Mouse (Mus musculus) hindbrain, embryonic 16.5 days (tissue): ENCODE measurements at regions not wholly inside any gene's neighbourhood (a gene's known extent, or its start where the extent isn't known, plus 50 kb on each side); places are given as distances from the start of the nearest gene placed in this dataset.

Experiments used
- ATAC-seq: fragments of 200-750 bp; cut with Nextera tagmentation; 2 replicates; pipeline ENCODE4 v1.8.0; 2017; ENCODE audit warnings: moderate TSS enrichment, moderate library complexity
- H3K27ac ChIP-seq: fragments of 300-500 bp; sonication (generic); 2 replicates; pipeline ENCODE4 v1.5.1; 2014; ENCODE audit warnings: low read depth, mild to moderate bottlenecking, control low read depth, low read length, moderate library complexity
- H3K27me3 ChIP-seq: fragments of 300-500 bp; sonication (generic); replicated peaks from 2 replicates; pipeline ENCODE4 v1.6.1; 2014; ENCODE audit warnings: low read length; ENCODE audit not compliant: control insufficient read depth, insufficient read depth
- H3K36me3 ChIP-seq: fragments of 300-500 bp; sonication (generic); 2 replicates; pipeline ENCODE4 v1.6.1; 2014; ENCODE audit warnings: mild to moderate bottlenecking, low read length, moderate library complexity, mixed read lengths; ENCODE audit not compliant: control insufficient read depth, insufficient read depth
- H3K4me1 ChIP-seq: fragments of 300-500 bp; sonication (generic); 2 replicates; pipeline ENCODE4 v1.6.1; 2014; ENCODE audit warnings: low read depth, low read length; ENCODE audit not compliant: control insufficient read depth, insufficient read depth
- H3K4me2 ChIP-seq: fragments of 300-500 bp; sonication (generic); 2 replicates; pipeline ENCODE4 v1.6.1; 2014; ENCODE audit warnings: mild to moderate bottlenecking, low read length, control low read depth, moderate library complexity
- H3K4me3 ChIP-seq: fragments of 300-500 bp; sonication (generic); 2 replicates; pipeline ENCODE4 v1.5.1; 2014; ENCODE audit warnings: mild to moderate bottlenecking, low read length, control low read depth, moderate library complexity
- H3K9ac ChIP-seq: fragments of 300-500 bp; sonication (generic); 2 replicates; pipeline ENCODE4 v1.6.1; 2014; ENCODE audit warnings: low read depth, mild to moderate bottlenecking, control low read depth, low read length, moderate library complexity
- H3K9me3 ChIP-seq: fragments of 300-500 bp; sonication (generic); 2 replicates; pipeline ENCODE4 v1.6.1; 2014; ENCODE audit warnings: mild to moderate bottlenecking, low read length, moderate library complexity; ENCODE audit not compliant: control insufficient read depth
- WGBS: fragments of 180-500 bp; shearing (Covaris S2); extraction: QIAGEN DNeasy Blood & Tissue Kit; methylation state at CpG from one replicate; pipeline ENCODE4 v1.1.7; 2014; 5-methylcytosine and 5-hydroxymethylcytosine counted together

DNA sequence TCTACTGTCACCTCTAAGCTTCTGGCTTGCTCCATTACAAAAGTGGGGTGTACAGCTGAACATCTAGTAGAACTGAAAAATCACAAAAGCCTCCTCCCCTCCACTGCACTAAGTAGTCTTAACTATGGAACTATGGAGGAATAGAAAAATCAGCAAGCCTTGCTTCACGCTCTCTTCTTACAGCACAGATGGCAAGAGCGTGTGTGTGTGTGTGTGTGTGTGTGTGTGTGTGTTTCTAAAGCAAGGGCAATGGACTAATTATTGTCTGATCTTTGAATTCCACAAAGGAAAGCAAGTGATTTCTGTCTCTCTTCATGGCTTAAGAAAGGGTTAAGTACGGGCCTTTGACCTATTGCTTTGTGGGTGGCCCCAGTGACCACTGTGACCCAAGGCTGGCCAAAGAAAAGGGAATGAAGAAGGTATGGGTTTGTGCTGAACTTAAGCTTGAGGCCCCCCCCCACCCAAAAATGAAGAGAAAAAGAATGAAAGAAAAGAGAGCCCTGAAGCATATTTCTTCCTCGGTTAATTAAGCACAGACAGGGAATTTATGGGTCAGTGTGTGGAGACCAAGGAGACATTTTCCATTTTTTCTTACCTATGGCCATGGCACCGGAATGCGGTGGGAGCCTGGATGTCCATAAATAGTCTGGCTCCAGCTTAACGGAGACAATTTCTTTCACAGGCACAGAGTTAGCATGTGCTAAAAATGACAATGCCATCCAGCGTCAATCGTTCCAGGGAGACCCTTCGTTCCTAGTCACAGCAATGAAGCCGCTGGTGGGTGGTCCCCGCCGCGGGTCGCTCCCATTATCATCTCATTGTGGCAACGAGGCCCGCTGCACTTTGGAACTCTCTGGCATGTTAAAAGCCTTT, 119.8 kb downstream of the Zbtb18 start:
- H3K9ac ChIP-seq = no peak overlapping the region
- peak; percentile 51 for ATAC-seq

DNA sequence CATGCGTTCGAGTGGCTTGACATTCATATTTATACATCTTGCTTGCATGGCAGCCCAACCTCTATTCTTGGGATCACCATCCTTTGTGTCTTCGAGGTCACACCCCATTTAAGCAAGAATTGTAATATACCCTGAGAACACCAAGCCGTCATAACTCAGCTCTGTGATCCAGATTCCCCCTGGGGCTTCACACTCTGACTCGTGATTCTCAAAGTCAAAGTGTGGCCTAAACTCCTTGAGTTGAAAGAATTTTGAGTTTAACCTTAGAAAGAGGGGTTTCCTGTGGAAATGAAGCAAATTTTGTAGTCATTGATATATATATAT, 120.4 kb downstream of the Zbtb18 start:
- 28% methylated on average over 5 of the region's 5 CpGs for WGBS
- Histone ChIP-seq H3K27me3 (no peaks in the 10 kb centered on the region), H3K4me2 (peak overlapping the region; percentile 32), H3K36me3 (no peaks in the 10 kb centered on the region), H3K27ac (no peak overlapping the region), H3K9ac (no peak overlapping the region), H3K4me1 (peaks cover 3% of the 10 kb centered on the region; the same call in 1 of the 2 replicates), H3K4me3 (no peak overlapping the region), H3K9me3 (no peaks in the 10 kb centered on the region)
- ATAC-seq = no peak

More for the DNA sequence above, 119.8 kb downstream of the Zbtb18 start:
- H3K27ac ChIP-seq = no peak overlapping the region
- peak overlapping the region; percentile 32 for H3K4me2 ChIP-seq
- no peaks in the 10 kb centered on the region for H3K27me3 ChIP-seq
- H3K36me3 ChIP-seq = no peaks in the 10 kb centered on the region
- WGBS = 20% methylated on average over 17 of the region's 17 CpGs
- no peaks in the 10 kb centered on the region for H3K9me3 ChIP-seq
- no peak overlapping the region for H3K4me3 ChIP-seq
- H3K4me1 ChIP-seq = peaks cover 3% of the 10 kb centered on the region; the same call in 1 of the 2 replicates

DNA sequence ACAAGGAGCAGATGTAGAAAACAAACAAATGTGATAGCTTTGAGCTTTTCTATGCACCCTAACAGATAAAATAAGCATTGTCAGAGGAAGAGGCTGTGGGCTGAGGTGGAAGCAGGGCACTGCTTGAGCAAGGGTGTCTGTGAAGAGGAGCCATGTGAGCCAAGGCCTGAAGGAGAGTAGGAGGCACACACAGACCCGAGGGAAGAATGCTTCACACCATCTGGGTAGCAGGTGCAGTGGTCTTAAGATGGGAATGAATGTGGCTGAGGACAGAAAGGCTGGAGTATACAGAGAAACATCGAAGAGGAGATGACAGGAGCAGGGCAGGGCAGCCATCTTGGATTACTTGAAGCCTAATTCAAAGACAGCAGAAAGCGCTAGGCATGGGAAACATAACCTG, 123.5 kb downstream of the Zbtb18 start:
- H3K4me3 ChIP-seq = no peak overlapping the region
- H3K36me3 ChIP-seq = no peaks in the 10 kb centered on the region
- ATAC-seq = no peak
- 86% methylated on average over 3 of the region's 3 CpGs for WGBS
- no peaks in the 10 kb centered on the region for H3K9me3 ChIP-seq
- H3K27ac ChIP-seq = no peak overlapping the region
- no peak overlapping the region for H3K4me2 ChIP-seq
- peaks cover 3% of the 10 kb centered on the region; the same call in 1 of the 2 replicates for H3K4me1 ChIP-seq
- H3K9ac ChIP-seq = no peak overlapping the region
- no peaks in the 10 kb centered on the region for H3K27me3 ChIP-seq

GRCm38 (mm10) chr1:177568056-177568816, 126.1 kb downstream of the Zbtb18 start:
- no peaks in the 10 kb centered on the region for H3K36me3 ChIP-seq
- no peak overlapping the region for H3K27ac ChIP-seq
- no peaks in the 10 kb centered on the region for H3K4me1 ChIP-seq
- 87% methylated on average over 9 of the region's 9 CpGs for WGBS
- no peaks in the 10 kb centered on the region for H3K27me3 ChIP-seq
- no peak for ATAC-seq
- H3K4me3 ChIP-seq = no peak overlapping the region
- H3K4me2 ChIP-seq = no peak overlapping the region
- H3K9me3 ChIP-seq = no peaks in the 10 kb centered on the region
- no peak overlapping the region for H3K9ac ChIP-seq

- H3K27me3 ChIP-seq = no peaks in the 10 kb centered on the region
- 90% methylated on average over 6 of the region's 6 CpGs for WGBS
- H3K36me3 ChIP-seq = no peaks in the 10 kb centered on the region
- ATAC-seq = no peak
- H3K4me3 ChIP-seq = no peak overlapping the region
- H3K4me2 ChIP-seq = no peak overlapping the region
- H3K9me3 ChIP-seq = no peaks in the 10 kb centered on the region
- H3K9ac ChIP-seq = no peak overlapping the region
- no peak overlapping the region for H3K27ac ChIP-seq
- no peaks in the 10 kb centered on the region for H3K4me1 ChIP-seq
Measured at GRCm38 (mm10) chr1:177569572-177569971, 127.4 kb downstream of the Zbtb18 start.

DNA sequence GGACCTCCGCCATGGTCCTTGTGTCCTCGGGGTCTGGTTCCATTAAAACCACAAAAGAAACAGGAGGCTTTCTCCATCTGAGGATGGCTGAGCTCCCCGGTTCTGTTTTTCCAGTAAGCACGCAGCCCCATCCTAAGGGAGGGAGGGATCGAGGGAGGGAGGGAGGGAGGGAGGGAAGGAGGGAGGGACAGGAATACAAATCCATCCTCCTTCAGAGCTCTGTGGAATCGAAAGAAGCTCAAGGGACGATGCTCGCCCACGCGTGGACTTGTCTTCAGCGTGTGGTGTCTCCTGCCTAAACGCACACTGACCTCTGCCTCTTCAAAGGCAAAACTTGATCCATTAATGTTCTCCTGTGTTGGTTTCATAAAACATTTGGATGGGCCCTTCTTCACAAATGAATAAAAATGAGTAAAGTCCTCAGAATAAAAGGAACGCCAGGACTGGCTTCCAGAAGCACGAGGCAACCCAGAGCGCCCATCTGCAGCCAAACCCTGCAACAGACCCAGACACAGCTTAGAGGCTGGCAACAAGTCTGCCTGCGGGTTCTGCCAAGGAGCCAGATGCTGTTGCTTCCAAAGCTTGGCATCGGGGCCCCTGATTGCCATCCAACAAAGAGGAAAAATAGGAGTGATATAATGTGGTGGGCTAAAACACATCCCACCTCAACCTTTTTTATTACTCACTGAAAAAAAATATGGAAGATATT, 131.0 kb downstream of the Zbtb18 start:
- no peaks in the 10 kb centered on the region for H3K9me3 ChIP-seq
- no peak overlapping the region for H3K9ac ChIP-seq
- no peaks in the 10 kb centered on the region for H3K27me3 ChIP-seq
- no peak overlapping the region for H3K4me2 ChIP-seq
- H3K4me3 ChIP-seq = no peak overlapping the region
- peak overlapping the region; percentile 46; the same call in 1 of the 2 replicates for H3K27ac ChIP-seq
- no peaks in the 10 kb centered on the region for H3K36me3 ChIP-seq
- peak; percentile 92 for ATAC-seq
- 74% methylated on average over 17 of the region's 17 CpGs for WGBS
- no peaks in the 10 kb centered on the region for H3K4me1 ChIP-seq

- no peak overlapping the region for H3K27ac ChIP-seq
- no peak overlapping the region for H3K4me2 ChIP-seq
- no peaks in the 10 kb centered on the region for H3K27me3 ChIP-seq
- H3K9me3 ChIP-seq = no peaks in the 10 kb centered on the region
- no peak for ATAC-seq
- no peaks in the 10 kb centered on the region for H3K36me3 ChIP-seq
- H3K9ac ChIP-seq = no peak overlapping the region
- no peak overlapping the region for H3K4me3 ChIP-seq
- 91% methylated on average over 4 of the region's 4 CpGs for WGBS
- H3K4me1 ChIP-seq = no peaks in the 10 kb centered on the region
Measured at GRCm38 (mm10) chr1:177573781-177574180, 131.6 kb downstream of the Zbtb18 start.

DNA sequence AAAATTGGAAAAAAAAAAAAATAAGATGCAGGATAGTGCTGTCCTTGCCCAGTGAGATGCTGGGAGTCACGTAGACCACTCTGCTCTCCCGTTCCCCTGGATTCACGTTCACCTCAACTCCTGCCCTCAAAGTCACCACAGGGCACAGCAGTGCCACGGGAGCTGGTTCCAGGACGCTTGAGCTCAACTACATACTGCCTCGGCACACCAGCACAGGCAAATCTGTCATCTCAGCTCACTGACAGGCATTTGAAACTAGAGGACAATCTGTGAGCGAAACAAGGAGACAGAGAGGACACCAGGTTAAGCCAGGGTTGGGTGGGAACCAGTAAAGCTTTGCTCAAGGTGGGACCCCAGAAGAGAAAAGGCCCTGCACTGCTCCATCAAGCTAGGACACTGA, 132.2 kb downstream of the Zbtb18 start:
- H3K36me3 ChIP-seq = no peaks in the 10 kb centered on the region
- ATAC-seq = no peak
- no peak overlapping the region for H3K4me3 ChIP-seq
- no peaks in the 10 kb centered on the region for H3K4me1 ChIP-seq
- 79% methylated on average over 7 of the region's 7 CpGs for WGBS
- H3K4me2 ChIP-seq = no peak overlapping the region
- H3K27ac ChIP-seq = no peak overlapping the region
- H3K9ac ChIP-seq = no peak overlapping the region
- H3K9me3 ChIP-seq = no peaks in the 10 kb centered on the region
- no peaks in the 10 kb centered on the region for H3K27me3 ChIP-seq
